Mouse (Mus musculus): ENCODE measurements around the gene Hist1h3c.
"Not testable (repeated sequence)": the region's sequence is repeated elsewhere in the genome, so short reads cannot be mapped to it uniquely, and the experiment has no call there.

Hist1h3c gene

DNA sequence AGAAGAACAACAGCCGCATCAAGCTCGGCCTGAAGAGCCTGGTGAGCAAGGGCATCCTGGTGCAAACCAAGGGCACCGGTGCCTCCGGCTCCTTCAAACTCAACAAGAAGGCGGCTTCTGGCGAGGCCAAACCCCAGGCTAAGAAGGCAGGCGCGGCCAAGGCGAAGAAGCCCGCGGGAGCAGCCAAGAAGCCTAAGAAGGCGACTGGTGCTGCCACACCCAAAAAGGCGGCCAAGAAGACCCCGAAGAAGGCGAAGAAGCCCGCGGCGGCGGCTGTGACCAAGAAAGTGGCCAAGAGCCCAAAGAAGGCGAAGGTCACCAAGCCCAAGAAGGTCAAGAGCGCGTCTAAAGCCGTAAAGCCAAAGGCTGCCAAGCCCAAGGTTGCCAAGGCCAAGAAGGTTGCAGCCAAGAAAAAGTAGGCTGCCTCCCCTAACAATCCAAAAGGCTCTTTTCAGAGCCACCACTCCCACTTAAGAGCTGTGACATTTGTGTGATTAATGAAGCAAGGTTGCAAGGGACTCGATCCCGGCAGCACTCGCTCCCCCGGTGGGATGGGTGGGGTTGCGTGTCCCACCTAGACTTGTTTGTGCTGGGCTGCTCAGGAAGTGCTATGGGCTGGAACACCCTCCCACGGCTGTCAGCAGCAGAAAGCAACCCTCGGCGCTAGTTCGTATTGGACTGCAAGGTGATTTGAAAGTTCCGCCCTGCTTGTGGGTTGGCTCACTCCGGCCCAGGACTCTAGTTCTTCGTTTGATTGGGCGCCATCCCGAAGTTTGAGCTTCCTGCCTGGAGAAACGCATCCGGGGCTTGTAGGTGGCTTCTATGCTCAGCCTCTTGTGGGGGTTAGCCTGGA is 6.1 kb downstream of the Hist1h3c start:
- peak; percentile 87 for DNase-seq

DNA sequence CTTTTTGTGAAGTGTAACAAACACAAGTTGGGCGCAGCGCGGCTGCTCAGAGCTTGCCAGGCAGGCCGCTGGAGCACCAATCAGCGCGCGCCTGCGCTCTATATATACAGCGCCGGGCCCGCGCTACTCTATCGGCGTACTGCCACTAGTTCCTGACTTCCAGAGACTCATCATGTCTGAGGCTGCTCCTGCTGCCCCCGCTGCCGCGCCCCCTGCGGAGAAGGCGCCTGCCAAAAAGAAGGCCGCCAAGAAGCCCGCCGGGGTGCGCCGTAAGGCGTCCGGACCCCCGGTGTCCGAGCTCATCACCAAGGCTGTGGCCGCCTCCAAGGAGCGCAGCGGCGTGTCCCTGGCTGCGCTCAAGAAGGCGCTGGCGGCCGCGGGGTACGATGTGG is 6.7 kb downstream of the Hist1h3c start, which contains the start of gene Hist1h1c:
TSS of gene Hist1h1c (plus strand) at position 132 of the 392 bp plus-strand sequence.
- peak; percentile 86 for DNase-seq

DNA sequence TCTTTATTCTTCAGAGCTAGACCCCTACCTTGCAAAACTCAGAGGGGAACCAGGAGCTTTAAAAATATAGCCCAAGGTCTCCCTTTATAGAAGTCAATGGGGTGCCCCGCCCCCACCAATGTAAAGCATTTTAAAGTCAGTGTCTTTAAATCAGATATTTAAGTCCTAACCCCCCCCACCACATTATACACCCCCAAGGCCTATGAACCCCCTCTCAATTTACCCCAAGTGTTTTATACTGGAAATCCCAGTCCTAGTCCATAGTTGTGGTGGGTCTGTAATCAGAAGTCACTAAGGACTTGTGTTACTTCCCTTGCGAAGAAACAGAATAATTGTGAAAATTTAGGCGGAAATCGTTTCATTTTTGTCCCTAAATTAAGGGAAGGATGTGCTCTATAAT is 7.4 kb downstream of the Hist1h3c start:
- DNase-seq: no peak

DNA sequence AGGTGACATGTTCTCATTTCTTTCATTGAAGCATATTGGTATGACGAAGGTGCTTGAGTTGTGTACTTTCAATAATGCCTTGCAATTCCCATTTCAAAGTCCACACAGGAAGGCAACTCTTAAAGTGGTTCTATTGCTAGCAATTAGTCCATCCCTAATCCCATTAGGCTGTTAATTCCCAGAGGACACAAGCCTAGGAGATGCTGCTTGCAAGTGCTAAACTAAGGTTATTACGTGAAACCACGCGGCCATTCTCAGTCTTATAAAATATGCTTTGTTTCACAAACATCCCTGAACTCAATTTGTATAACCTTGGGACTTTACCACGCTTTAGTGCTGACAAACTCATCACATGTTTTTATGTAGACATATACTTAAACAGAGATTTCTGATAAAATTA is 8.3 kb downstream of the Hist1h3c start:
- no peak for DNase-seq

DNA sequence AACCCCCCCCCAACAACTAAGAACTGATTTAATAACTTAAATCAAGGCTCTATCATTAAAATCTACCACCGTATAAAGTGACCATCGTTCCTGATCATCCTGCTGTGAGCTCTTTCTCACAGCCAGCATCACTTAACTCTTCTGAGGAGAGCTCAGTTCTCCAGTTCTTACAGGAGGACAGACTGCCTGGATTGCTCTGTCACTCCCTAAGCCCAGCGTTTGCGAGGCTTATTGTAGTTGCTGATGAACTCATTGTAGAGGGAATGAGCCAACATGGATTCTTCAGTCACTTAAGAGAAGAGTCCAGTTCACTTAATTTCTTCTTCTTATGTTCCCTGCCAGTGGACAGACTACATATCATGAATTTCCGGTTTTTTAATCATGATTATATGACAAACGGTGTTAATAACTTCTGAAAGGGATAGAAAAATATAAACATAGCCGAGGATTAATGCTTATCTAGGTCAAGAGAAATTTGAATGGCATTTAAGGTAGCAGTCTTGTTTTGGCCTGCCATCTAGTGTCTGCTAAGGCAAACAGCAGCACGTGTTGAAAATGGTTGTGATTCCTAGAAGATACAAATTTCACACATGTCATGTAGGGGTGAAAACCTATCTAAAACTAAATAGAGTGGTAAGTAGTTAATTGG is 13.1 kb downstream of the Hist1h3c start:
- DNase-seq: no peak

DNA sequence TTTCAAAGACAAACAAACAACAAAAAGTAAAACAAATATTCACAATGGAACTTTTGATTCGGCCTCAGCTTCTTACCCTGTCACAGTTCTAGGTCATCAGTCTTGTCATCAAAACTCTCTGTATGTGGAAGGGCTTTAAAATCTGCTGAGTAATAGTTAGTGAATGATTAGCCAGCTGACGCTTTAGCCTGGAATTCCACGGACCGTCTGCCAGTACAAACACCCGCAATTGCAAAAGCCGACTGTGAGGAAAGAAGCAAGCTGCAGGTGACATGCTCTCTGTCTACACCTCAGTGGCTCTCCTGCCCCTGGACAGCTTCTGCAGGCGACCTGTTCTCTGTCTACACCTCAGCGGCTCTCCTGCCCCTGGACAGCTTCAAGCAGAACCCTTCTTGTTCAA is 14.9 kb downstream of the Hist1h3c start:
- DNase-seq: no peak

DNA sequence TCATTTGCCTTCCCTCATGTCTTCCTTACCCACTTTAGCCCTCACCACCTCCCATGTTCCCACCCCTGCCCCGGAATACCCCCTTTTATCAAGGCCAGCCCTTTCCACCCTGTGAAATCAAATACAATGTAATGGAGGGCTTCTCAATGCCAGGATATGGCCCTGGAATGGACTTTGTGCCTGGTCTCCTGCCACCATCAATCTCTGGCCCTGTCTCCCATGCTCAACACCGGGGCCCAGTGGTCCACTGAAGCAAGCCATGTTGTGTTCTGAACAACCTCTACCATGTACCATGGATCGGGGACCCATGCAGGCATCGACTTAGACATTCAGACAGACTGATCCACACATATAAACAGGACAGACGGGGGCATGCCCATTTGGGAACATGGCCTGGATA is 15.7 kb downstream of the Hist1h3c start:
- DNase-seq: no peak

DNA sequence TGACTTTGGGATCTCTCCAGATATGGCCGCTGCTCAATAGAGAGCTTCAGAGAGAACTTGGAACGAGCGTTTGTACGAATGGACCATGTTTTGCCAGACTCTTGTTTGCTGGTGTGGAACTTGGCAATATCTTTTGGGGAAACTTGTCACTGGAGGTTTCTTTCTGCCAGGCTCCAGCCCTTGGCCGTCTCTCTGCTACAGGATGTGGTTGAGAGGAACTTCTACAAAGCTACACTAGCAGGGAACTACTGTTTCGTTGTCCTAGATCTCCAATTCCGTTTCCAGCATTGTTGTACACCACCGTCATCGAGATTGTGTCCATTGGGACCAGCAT is 16.2 kb downstream of the Hist1h3c start:
- DNase-seq: no peak

DNA sequence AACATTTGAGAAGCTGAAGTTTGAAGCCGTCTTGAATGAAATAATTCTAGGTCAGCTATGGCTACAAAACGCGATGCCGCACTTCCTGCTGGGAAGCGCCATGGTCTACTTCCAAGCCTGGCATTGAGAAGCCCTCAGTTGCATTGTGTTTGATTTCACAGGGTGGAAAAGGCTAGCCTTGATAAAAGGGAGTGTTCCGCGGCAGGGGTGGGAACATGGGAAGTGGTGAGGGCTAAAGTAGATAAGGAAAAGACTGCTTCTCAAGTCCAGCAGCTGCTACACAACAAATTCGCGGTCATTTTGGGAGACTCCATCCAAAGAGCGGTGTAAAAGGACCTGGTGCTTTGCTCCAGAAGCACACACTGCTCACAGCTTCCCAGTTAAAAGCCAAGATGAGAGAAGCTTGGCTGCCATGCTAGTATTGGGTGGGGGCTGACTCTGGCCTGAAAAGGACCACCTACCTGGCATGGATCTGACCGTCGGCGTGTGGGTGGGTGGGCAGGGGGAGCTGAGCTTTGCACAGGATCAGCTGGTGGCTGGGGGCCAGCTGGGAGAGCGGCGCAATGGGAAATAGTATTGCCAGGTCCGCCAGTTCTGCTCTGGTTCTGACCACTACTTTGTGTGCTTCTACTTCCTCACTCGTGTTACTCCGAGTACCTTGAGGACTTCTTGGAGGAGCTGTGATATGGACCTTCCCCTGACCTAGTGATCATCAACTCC is 16.8 kb downstream of the Hist1h3c start:
- DNase-seq: no peak

DNA sequence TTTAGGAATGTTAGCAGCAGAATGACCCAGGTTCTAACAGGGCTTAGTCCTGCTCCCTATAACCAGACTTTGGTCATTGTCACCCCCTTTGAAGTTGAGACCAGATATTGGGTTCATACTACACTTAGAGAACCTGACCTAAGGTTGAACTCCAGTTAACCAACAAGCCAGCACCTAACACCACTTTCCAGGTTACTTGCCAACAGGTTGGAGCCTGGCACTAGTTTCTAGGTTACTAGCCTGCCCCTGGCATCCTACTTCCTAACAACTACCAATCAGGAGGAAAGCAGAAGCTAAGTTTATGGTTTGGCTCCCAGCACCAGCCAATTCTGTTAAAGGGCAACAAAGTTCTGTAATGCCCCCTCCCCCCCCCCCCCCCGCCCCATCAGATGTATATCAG is 20.2 kb downstream of the Hist1h3c start:
- DNase-seq: no peak

DNA sequence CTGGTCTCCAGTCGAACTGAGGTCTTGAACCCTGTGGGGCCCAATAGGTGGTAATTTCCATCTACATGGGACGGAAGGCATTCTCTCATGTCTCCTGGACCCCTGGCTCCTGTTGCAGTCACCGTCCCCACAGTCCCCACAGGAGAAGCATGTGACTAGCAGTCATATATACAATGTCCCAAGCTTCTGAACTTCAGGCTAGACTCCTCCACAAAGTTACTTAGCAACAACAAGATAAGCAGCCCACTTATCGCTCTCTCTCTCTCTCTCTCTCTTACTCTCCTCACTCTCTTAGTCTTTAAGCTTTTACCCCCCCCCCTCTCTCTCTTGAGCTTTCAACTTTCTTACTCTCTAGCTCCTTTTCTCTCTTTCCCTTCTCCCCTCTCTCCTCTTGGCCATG is 21.2 kb downstream of the Hist1h3c start:
- DNase-seq: no peak

DNA sequence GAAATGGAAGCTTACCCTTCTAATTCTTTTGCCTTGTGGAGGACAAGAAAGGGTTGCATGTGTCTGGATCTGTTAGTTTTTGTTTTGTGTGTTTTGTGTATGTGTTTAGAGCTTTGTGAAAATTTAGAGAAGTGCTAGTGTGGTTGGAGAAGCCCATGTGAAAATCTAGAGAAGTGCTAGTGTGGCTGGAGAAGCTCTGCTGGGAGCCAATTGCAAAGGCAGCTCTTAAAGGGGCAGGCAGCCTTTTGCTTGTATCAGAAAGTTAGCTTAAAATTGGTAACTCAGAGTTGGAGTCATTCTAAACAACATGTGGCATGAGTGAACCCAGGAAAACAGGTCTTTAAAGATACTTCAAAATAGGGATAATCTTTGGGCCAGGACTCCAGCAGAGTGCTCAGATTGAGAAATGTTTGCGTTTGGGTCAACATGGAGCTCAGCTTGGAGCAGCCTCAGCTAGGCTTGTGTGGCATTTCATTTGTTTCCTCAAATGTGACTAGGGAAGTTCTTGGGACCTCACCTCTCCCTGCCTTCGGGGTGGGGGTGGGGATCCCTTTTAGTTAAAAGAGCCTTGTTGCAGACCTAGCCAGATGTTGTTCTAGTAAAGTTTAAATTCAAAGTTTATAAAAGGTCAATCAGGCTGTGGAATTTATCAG is 27.7 kb downstream of the Hist1h3c start:
- not testable (repeated sequence) for DNase-seq

DNA sequence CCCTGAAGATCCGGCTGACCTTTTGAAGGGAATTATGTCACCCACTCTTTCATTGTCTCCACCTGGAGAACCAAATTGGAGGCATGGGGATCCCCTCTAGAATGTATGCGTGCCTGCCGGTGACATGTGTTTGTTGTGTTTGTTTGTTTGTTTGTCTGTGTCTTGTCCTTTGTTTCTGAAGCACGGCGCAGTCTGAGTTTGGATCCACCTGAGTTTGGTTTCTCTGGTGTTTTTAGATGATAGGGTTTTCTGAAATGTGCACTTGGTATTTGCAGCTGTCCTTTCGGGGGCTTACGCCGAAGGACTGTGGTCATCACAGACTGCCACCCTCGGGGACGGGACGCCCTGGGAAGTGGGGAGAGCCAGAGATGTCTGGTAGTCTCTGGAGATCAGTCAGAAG is 28.2 kb downstream of the Hist1h3c start:
- DNase-seq: no peak

DNA sequence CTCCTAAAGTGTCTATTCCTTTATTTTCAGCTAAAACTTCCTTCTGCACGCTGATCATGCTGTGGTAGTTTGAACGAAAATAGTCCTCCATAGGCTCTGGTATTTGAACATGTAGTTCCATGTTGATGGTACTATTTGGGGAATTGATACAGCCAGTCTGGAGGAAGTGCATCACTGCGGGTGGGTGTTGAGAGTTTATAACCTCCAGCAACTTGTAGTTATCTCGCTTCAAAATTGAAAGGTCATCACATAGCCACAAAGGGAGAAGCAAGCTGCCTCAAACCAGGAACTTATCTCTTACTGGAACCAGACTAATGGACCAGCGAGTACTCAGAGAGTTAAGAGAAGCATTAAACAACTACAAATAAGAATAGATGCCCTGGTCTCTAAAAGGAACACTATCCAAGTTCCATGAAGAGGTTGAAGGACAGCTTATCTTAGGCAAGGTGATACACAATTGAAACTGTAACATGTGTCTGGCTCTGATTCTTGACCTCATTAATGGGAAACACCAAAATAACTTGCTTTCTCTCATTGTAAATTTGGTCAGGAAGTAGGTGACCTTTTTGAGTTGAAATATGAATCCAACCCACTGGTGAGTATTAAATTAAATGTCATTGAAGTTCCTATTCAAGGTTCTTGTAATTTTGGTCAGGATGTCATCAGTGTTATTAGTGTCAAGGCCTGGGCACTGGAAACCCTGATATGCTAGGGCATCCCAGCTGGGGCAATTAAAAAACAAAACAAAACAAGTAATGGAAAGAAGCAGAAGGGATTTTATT is 28.9 kb downstream of the Hist1h3c start:
- no peak for DNase-seq

DNA sequence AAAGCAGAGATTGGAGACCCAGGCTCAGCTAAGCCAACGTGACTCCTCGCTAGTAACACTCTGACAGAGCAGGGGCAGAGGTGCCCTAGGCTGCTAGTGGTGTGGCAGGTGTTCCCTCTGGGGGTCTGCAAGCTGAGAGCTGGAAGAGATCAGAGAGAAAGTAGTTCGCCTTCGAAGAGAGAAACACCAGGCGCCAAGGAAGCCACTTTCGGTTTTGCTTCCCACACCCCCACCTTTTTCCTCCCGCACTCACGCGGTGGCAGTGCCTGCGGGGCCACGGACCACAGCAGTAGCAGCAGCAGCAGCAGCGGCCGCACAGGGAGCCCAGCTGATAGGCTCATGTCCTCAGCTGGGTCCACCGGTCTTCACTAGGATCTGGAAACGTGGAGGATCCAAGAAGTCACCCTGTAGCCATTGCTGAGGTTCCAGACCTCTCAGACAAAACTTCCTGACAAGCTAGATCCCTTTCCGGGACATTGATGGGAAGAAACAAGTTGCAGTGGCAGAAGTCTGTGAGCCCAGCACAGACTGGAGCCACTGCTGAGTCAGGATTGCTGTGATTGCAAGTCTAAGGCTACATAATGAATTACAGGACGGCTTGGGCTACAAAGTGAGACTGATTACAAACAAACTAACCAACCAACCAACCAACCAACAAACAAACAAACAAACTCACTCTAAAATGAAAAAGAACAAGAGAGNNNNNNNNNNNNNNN is 34.9 kb downstream of the Hist1h3c start, which contains the start of gene Hfe:
TSS of gene Hfe (minus strand) at position 481 of the 716 bp plus-strand sequence.
- peak; percentile 32 for DNase-seq

DNA sequence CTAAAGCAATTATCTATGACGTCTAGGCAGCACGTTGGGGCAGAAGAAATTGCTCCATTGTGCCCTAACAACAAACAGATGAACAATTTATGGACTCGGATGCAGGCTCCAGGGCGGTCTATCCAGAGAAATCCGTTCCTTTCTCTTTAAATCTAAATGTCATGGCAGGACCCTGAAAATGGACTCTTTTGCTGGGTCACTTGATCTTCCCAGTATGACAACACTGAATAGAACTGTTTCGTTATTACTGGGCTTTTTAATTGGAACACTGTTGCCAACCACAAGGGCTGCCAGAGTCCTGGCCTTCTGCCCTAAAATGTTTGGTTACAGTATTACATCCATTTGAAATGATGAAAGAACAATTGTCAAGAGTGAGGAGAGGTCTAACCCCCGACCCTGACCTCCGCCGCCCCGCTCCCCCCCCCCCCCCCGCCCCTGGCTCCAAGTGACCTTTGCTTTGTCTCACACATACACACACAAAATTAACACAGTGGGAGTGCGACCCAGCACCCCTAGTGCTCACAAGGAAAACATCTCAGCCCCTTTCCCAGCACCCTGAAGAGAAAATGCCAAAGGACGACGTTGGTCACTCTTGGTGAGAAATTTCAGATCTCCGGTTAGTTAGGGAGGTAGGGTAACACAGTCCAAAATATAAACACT is 35.6 kb downstream of the Hist1h3c start:
- no peak for DNase-seq

DNA sequence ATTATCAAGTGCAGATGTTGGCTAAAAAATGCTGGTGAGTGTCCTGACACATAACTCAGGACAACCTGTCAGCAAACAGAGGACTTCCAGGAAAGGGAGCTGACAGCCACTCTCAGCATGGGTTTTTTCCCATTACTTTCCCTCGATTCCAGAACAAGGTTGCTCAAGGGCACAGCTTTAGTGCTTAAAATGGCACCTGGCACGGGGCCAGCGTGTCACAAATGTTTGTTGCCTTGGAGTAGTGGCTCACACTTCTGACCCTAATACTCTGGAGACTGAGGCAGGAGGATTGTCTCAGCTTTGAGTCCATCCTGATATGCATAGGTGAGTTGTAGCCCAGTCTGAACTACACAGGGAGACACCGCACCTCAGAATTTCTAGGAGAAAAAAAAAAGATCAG is 36.7 kb downstream of the Hist1h3c start:
- DNase-seq: no peak

DNA sequence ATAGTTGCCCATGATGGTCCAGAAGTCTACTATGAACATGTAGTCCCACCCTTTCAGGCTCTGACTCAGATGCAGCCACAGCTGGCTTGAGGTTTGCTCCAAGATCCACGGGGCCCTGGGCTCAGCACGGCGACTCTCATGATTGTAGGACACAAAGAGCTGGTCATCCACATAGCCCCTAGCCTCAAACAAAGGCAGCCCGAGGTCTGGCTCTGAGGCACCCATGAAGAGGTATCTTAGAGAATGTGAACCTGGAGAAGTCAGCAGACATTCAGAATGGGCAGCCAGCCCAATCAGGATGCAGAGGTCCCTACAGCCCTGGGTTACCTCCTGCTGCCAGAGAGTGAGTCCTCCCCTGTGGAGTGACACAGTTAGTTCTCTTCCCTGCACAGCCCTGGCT is 37.4 kb downstream of the Hist1h3c start:
- no peak for DNase-seq

DNA sequence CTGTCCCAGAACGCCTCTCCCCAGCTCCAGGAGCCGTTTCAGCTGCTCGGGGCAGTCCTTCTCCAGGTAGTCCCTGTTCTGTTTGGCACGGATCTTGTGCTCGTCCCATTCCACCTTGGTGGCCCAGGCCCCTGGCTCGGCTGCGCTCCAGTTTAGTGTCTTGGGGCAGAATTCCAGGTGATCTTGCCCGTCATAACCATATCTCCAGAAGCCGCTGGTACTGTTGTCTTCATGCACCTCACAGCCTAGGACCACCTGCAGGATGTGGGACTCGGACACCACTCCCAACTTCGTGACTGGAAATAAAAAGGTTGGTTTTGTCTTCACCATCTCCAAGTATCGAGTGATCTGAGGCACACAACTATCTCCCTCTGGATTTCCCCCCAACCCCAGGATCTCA is 38.6 kb downstream of the Hist1h3c start:
- no peak for DNase-seq

DNA sequence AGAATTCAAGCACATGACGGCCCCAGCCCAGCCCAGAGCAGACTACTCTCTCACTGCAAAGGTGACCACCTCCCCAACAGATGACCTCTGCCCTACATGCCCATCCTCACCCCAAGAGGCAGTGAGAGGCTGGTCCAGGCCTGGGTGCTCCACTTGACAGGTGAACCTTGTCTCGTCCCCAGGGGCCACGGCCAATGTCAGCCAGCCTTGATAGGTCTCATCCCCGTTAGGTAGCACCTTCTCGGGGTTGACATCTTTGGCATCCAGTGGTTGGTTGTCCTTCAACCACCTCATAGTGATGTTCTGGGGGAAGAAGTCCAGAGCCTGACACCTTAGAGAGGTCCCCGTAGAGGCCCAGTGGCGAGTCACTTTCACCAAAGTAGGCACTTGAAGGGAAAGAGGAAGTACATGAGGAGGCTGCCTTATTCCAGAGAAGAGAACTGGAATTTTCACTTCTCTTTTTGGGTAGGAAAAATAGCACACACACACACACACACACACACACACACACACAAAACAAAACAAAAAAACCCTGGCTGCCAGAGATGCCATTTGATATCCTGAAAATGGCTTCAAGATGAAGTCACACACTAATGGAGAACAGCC is 39.5 kb downstream of the Hist1h3c start:
- DNase-seq: no peak

DNA sequence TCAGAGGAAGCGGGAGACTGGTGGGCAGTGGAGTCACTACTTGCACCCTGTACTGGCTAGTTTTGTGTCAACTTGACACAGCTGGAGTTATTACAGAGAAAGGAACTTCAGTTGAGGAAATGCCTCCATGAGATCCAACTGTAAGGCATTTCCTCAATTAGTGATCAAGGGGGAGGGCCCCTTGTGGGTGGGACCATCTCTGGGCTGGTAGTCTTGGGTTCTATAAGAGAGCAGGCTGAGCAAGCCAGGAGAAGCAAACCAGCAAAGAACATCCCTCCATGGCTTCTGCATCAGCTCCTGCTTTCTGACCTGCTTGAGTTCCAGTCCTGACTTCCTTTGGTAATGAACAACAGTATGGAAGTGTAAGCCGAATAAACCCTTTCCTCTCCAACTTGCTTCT is 42.6 kb downstream of the Hist1h3c start:
- DNase-seq: not testable (repeated sequence)
